Mouse (Mus musculus): ENCODE measurements around the gene Rflnb. TPM values are rescaled to one million over a fixed set of nuclear protein-coding genes. Genes with fewer than 3 reads are reported as not detected.
A peak's percentile ranks its signal among the peaks of the same experiment; 100 is the strongest.

The Rflnb gene
- 7.5 and 7.9 TPM in 2 replicates for polyA plus RNA-seq (2015; fragmentation: Nextera tagmentation; extraction: Ambion mirVana)

DNA sequence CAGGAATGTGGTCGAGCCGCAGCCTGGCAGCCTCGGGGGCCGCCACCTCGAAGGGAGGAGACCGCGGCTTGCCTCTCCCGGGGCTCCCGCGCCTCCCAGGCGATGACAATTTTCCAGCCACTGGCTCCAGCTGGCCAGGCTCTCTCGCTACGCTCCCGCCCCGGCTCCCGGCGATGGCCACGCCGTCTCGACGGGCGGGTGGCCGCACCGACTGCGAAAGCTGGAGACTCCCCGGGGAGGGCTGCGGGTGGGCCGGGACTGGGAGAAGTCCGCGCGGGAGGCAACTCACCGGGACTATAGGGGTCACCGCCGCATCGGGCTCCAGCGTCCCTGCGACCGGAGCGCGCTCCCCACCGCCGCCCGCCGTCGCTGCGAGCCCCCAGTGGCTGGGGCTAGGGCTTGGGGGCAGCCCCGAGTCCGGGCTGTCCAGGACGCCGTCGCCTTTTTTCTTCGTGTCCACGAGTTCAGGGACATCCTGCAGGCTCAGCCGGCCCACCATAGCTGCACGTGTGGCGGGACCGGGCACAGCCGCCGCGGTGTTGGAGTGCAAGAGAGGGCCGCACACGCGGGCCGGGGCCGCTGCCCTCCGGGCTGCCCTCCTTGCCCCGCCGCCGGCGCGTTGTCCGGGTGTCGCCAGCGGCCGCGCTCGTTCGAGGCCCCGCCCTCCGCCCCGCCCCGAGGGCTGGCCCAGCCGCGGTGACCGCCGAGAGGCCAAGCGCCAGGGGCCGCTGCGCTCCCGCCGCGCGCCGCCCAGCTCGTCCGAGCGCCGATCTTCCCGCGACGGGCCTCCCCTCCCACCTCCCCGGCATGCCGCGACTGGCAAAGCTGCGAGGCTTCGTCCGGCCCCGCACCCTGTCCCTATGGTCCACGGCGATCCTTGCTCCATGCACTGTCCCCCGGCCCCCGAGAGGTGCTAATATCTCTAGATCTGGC, at the start of gene Rflnb:
Gene Rflnb (minus strand): TSS at position 644 of the 933 bp plus-strand sequence.
- H3K4me1 ChIP-seq (replicated peaks) = peaks cover 21% of the 10 kb centered on the region
- H3K27me3 ChIP-seq = peaks cover 19% of the 10 kb centered on the region
- peak; percentile 78 for ATAC-seq (ENCODE audit: low FRiP score)
- no peaks in the 10 kb centered on the region for H3K36me3 ChIP-seq
- WGBS = under 1% methylated on average over 83 of the region's 112 CpGs
- H3K4me2 ChIP-seq = peak within 1 kb of the TSS; percentile 91
- no peak within 1 kb of the TSS for H3K27ac ChIP-seq
- H3K4me3 ChIP-seq = peak within 1 kb of the TSS; percentile 58
- H3K9me3 ChIP-seq = no peaks in the 10 kb centered on the region
- H3K9ac ChIP-seq = peak within 1 kb of the TSS; percentile 74

DNA sequence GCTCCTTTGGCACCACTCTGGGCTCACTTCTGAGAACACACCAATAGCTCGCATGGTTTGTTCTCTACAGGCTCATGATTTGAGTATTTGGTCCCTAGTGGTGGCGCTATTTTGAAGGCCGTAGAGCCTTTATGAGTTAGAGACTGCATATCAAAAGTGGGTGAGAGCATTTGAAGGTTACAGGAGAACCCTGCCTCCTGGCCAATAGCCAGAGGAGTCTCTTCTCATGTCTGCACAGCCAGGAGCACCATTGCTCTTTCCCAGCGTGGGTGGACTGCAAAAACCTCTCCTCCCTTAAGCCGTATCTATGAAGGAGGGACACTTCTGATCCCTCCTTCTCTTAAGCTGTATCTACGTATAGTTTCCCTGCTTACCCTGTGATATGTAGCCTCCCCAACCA, 49.8 kb upstream of the Rflnb start:
- no peak for ATAC-seq (ENCODE audit: low FRiP score)
- Histone ChIP-seq H3K27ac (no peak overlapping the region), H3K4me1 (replicated peaks) (no peaks in the 10 kb centered on the region), H3K27me3 (no peaks in the 10 kb centered on the region), H3K4me2 (no peak overlapping the region), H3K9me3 (no peaks in the 10 kb centered on the region), H3K9ac (no peak overlapping the region), H3K4me3 (no peak overlapping the region), H3K36me3 (peaks cover 84% of the 10 kb centered on the region)
- WGBS = 92% methylated on average over 6 of the region's 6 CpGs

DNA sequence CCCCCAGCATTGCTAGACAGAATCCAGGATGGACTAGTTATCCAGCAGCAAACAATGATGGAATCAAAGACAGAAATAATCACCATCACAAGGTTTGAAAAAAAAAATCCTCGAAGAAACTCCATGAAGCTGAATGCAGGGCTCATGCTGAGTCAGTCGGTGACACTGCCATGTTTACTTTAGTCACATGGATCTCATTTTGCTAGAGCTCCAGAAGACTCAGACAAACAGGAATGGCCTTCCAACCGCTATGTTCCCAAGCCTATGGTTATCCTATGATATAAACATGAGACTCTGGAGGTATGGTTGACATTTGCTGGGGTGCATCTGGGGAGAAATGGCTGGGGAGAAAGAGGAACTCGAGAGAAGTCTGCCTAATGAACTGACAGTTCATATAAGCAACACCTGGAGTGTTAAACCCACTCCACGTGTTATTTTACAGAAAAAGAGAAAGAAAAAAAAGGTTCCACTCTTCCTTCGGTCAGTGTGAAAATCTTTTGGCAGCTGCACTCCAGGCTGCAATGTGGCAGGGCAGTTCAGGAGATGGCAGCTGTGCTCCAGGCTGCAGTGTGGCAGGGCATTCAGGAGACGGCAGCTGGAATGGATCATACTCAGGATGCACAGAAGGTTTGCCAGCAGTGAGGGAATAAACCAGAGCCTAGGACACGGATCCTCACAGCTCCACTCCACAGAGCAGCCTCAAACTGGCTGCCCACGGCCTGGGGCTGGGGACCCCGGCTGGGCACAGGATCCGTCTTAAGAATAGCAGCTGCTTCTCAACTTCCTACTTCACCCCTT, 46.9 kb upstream of the Rflnb start:
- no peak overlapping the region for H3K4me2 ChIP-seq
- no peak for ATAC-seq (ENCODE audit: low FRiP score)

DNA sequence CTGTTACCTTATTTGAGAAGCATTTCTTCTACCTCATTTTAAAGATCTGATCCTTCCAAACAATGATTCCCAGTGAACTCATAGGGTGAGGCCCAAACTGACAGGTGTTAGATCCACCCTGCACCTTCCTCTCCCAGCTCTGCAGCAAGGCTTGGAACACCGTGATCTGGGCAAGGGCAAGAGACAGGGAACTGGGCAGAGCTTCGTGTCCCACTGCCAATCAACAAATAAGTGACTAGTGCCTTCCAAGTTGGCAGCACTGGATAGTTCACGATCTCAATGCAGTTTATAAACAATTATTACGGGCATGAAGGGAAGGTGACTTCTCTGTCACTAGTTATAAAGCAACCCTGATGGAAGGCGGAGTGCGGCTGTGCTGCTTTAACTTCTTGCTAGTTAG, 42.2 kb upstream of the Rflnb start:
- Histone ChIP-seq H3K27me3 (no peaks in the 10 kb centered on the region), H3K4me2 (no peak overlapping the region), H3K9ac (no peak overlapping the region), H3K4me3 (no peak overlapping the region), H3K27ac (no peak overlapping the region), H3K36me3 (peaks cover 46% of the 10 kb centered on the region), H3K9me3 (no peaks in the 10 kb centered on the region), H3K4me1 (replicated peaks) (no peaks in the 10 kb centered on the region)
- ATAC-seq (ENCODE audit: low FRiP score) = no peak
- WGBS = 91% methylated on average over 6 of the region's 6 CpGs

More for the DNA sequence above, 46.9 kb upstream of the Rflnb start:
- Histone ChIP-seq H3K27ac (no peak overlapping the region), H3K36me3 (peaks cover 68% of the 10 kb centered on the region), H3K4me3 (no peak overlapping the region), H3K9me3 (no peaks in the 10 kb centered on the region), H3K4me1 (replicated peaks) (no peaks in the 10 kb centered on the region), H3K9ac (no peak overlapping the region), H3K27me3 (no peaks in the 10 kb centered on the region)
- WGBS = 78% methylated on average over 11 of the region's 11 CpGs

DNA sequence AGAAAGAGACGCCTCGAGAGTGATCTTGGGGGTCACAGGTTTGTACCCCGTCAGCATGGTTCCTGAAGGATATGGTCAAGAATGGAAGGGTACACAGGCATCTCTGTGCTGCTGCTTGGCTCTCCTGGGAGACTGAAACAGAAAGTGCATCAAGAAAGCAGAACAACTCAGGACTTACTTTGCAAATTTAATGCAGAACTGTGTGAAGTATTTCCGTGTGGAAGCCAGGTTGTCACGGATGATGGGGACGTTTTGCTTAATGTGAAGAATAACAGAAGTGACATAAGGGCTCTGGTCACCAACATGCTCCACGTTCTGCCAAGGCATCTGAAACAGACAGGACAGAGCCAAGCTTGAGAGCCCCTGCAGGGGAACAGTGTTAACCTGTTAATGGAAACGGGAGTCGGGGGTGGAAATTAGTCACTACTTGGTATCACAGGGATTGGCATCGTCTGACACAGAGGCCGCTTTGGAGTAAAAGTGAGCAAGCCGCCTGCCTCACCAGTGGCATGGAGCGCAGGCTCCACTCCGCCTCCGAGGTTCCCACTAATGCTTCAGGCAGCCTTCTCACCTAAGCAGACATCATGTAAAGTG, 39.1 kb upstream of the Rflnb start:
- no peak overlapping the region for H3K4me3 ChIP-seq
- H3K36me3 ChIP-seq = peaks cover 56% of the 10 kb centered on the region
- H3K9ac ChIP-seq = no peak overlapping the region
- no peak overlapping the region for H3K27ac ChIP-seq
- ATAC-seq (ENCODE audit: low FRiP score) = no peak
- H3K9me3 ChIP-seq = no peaks in the 10 kb centered on the region
- no peaks in the 10 kb centered on the region for H3K4me1 ChIP-seq (replicated peaks)
- no peak overlapping the region for H3K4me2 ChIP-seq
- H3K27me3 ChIP-seq = no peaks in the 10 kb centered on the region
- WGBS = 89% methylated on average over 15 of the region's 15 CpGs

DNA sequence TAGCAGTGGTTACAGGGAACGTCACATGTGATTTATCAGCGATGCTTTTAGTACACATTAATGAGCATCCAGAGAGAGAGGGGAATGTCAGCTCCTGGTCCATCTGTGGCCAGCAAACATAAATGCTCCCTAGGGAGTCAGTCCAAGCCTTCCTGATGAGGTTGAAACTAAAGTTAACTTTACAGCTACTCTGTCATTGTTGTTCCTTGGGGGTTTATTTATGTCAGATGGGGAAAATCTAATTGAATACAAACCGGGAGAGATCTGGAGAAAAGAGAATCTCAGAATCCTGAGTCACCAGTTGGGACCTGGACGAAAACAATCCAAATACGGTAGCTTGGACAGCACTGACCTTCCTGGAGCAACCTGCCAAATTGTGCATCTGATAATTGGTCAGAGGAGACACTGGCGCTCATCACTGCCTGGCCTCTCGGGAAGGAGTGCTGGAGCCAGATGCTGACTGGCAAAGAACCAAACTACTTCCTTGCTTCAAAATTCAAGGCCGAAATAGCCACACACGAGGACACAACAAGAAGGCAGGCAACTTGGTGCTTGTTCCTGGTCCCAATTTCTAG, 38.0 kb upstream of the Rflnb start:
- H3K36me3 ChIP-seq = peaks cover 57% of the 10 kb centered on the region
- ATAC-seq (ENCODE audit: low FRiP score) = no peak
- no peak overlapping the region for H3K4me2 ChIP-seq
- H3K27me3 ChIP-seq = no peaks in the 10 kb centered on the region
- H3K4me3 ChIP-seq = no peak overlapping the region
- no peak overlapping the region for H3K9ac ChIP-seq
- WGBS = 78% methylated on average over 9 of the region's 9 CpGs
- H3K9me3 ChIP-seq = no peaks in the 10 kb centered on the region
- no peaks in the 10 kb centered on the region for H3K4me1 ChIP-seq (replicated peaks)
- no peak overlapping the region for H3K27ac ChIP-seq

DNA sequence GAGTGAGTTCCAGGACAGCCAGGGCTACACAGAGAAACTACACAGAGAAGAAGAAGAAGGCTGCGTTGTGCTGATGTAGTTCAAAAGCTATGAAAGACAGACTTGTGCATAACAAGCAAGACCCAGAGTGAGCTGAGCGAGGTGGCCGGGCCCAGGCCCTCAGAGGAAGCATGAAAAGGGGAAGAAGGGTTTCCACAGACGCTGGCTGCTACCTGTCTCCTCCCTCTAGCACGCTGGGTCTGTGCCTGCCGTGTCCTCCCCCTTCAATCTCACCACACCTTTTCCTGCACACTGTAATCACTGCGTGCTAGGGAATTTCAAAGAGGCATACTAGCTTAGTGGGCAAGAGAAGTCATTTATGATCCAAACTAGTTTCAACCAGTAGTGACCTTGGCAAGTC, 36.8 kb upstream of the Rflnb start:
- Histone ChIP-seq H3K36me3 (peaks cover 57% of the 10 kb centered on the region), H3K4me3 (no peak overlapping the region), H3K9me3 (no peaks in the 10 kb centered on the region), H3K4me2 (no peak overlapping the region), H3K9ac (no peak overlapping the region), H3K4me1 (replicated peaks) (peaks cover 5% of the 10 kb centered on the region; the same call in 1 of the 2 replicates), H3K27me3 (no peaks in the 10 kb centered on the region), H3K27ac (no peak overlapping the region)
- 91% methylated on average over 7 of the region's 7 CpGs for WGBS
- ATAC-seq (ENCODE audit: low FRiP score) = no peak

DNA sequence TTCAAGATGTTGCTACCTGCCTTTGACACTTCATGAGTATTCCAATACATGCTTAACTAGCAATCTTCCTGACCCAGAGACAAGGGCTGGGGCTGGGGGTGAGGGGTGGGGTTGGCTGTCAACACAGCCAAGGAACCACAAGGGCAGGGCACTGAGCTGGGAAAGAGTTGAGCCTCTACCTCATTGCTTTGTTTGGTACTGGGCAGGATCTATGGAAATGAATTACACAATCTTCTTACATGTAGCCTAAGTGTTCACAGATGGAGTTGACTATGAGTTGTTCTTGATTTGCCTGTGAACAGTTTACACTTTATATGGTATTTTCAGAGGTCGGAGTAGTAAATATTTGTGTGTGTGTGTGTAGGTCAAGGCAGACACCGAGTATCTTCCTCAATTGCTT, 33.3 kb upstream of the Rflnb start:
- Histone ChIP-seq H3K27me3 (no peaks in the 10 kb centered on the region), H3K9ac (no peak overlapping the region), H3K4me2 (no peak overlapping the region), H3K27ac (no peak overlapping the region), H3K4me1 (replicated peaks) (peaks cover 11% of the 10 kb centered on the region; the same call in 1 of the 2 replicates), H3K36me3 (peaks cover 54% of the 10 kb centered on the region), H3K9me3 (no peaks in the 10 kb centered on the region), H3K4me3 (no peak overlapping the region)
- no peak for ATAC-seq (ENCODE audit: low FRiP score)
- 93% methylated on average over 2 of the region's 2 CpGs for WGBS

DNA sequence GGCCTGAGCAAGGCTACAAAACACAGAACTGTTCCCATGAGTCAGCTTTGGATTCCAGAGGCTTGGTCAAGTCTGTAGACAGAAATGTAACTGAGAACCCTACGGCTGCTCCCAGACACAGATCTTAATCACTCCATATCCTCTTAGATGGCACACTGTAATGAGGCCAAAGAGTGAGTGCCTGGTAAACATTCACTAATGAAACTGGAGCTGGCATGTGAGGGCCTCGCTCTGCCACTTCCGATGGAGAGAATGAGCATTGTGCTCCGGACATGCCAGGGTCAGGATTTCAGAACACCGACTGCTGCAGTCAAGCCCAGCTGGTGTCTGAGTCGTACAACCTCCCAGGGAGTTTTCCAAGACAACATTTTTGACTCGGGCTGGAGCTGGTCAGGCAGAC, 32.4 kb upstream of the Rflnb start:
- Histone ChIP-seq H3K4me3 (no peak overlapping the region), H3K27ac (no peak overlapping the region), H3K36me3 (peaks cover 49% of the 10 kb centered on the region), H3K9me3 (no peaks in the 10 kb centered on the region), H3K9ac (no peak overlapping the region), H3K27me3 (no peaks in the 10 kb centered on the region), H3K4me1 (replicated peaks) (peaks cover 11% of the 10 kb centered on the region; the same call in 1 of the 2 replicates), H3K4me2 (no peak overlapping the region)
- no peak for ATAC-seq (ENCODE audit: low FRiP score)
- 83% methylated on average over 7 of the region's 7 CpGs for WGBS

DNA sequence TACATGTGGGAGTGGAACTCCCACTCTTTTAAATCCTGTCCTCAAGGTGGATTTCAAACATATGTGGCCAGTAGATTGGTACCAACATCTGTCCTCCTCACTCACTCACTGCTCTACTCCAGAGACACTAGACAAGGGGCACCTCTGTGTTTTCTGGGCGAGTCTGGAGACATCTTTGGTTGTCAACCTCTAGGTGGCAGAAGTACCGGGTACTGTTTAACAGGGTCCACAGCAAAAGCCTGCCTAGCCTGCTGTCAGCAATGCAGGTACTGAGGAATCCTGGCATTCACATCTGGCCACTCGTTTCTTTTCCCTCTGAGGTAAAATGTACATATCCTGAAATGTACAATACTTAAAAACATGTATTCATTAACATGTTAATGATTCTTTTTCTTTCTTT, 28.9 kb upstream of the Rflnb start:
- H3K4me2 ChIP-seq = no peak overlapping the region
- no peaks in the 10 kb centered on the region for H3K9me3 ChIP-seq
- WGBS = 22% methylated on average over 3 of the region's 3 CpGs
- no peak overlapping the region for H3K27ac ChIP-seq
- H3K9ac ChIP-seq = no peak overlapping the region
- no peak for ATAC-seq (ENCODE audit: low FRiP score)
- H3K36me3 ChIP-seq = peaks cover 27% of the 10 kb centered on the region
- no peak overlapping the region for H3K4me3 ChIP-seq
- H3K4me1 ChIP-seq (replicated peaks) = peaks cover 11% of the 10 kb centered on the region; the same call in 1 of the 2 replicates
- no peaks in the 10 kb centered on the region for H3K27me3 ChIP-seq

DNA sequence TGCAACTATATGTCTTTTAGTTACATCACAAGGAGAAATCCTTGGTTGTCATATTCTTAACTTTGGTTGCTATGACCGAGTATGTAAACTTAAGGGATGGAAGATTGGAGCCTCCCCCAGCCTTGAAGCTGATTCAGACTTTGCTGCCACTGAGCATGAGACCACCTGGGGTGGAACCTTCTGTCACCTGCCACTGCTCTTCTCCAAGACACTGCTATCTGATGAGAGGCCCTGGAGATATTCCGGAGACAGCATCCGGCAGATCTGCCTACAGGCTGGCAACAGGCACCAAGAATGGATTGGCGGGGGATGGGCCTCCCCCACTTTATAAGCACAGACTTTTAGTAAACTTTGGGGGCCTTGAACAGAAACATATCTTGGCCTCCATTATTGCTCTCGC, 24.9 kb upstream of the Rflnb start:
- H3K27me3 ChIP-seq = no peaks in the 10 kb centered on the region
- peaks cover 25% of the 10 kb centered on the region for H3K36me3 ChIP-seq
- 0 out of 2 replicates have a peak, but pooled peaks cover 3% of the 10 kb centered on the region for H3K4me1 ChIP-seq (replicated peaks)
- no peak for ATAC-seq (ENCODE audit: low FRiP score)
- H3K4me2 ChIP-seq = no peak overlapping the region
- no peak overlapping the region for H3K27ac ChIP-seq
- H3K9ac ChIP-seq = no peak overlapping the region
- 89% methylated on average over 5 of the region's 5 CpGs for WGBS
- no peak overlapping the region for H3K4me3 ChIP-seq
- H3K9me3 ChIP-seq = no peaks in the 10 kb centered on the region
